Mouse (Mus musculus) bone marrow macrophage, adult 2 months (primary cell): ENCODE results near the gene Mast2. TPM values are rescaled to one million over a fixed set of nuclear protein-coding genes. Genes with fewer than 3 reads are reported as not detected.

ENCODE experiments used
- H3K27ac ChIP-seq: 2 replicates; pipeline ENCODE4 v1.5.1; 2012; ENCODE audit warnings: low read depth, low read length; ENCODE audit not compliant: insufficient read depth
- H3K4me1 ChIP-seq: 2 replicates; pipeline ENCODE4 v1.6.1; 2012; ENCODE audit warnings: low read length; ENCODE audit not compliant: control insufficient read depth, insufficient read depth
- H3K4me3 ChIP-seq: 2 replicates; pipeline ENCODE4 v1.5.1; 2012; ENCODE audit warnings: mild to moderate bottlenecking, low read length, moderate library complexity; ENCODE audit not compliant: insufficient read depth
- CTCF ChIP-seq: IDR thresholded peaks from 2 replicates; pipeline ENCODE4 v1.5.1; 2012; ENCODE audit warnings: low read depth, mild to moderate bottlenecking, low read length, moderate library complexity
- POLR2A ChIP-seq: IDR thresholded peaks from 2 replicates; pipeline ENCODE4 v1.6.1; 2012; ENCODE audit warnings: mild to moderate bottlenecking, low read depth, low read length, borderline replicate concordance
- polyA plus RNA-seq: library from polyadenylated mRNA; stranded (reverse); fragments of >200 nt; gene quantifications from 2 replicates; pipeline ENCODE4 v1.2.4, GENCODE M21; 2012; ENCODE audit not compliant: missing spikeins, insufficient read depth, insufficient read length

Mast2 gene
- polyA plus RNA-seq, 1 experiment, result 21.9 TPM

DNA sequence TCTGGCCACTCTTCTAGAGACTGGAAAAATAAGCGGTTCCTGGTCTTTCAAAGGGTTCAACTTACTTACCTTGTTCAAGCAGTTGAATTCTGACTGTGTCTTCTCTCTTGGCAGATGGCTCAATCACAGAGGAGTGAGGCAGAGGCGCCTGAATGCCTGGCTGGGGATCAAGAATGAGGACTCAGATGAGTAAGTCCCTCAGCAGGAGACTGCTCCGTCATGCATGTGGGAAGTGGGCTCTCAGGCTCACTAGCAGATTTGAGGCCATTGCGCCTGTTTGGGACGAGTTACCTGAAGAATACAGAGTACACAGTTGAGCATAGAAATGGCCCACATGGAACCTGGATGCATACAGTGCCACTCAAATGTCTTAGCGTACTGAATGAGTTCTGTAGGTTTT lies 172.4 kb downstream of the Mast2 start:
- no peak overlapping the region for H3K27ac ChIP-seq
- no peak for TF ChIP-seq POLR2A
- no peak for TF ChIP-seq CTCF
- H3K4me3 ChIP-seq, result no peak overlapping the region
- H3K4me1 ChIP-seq, result no peaks in the 10 kb centered on the region

DNA sequence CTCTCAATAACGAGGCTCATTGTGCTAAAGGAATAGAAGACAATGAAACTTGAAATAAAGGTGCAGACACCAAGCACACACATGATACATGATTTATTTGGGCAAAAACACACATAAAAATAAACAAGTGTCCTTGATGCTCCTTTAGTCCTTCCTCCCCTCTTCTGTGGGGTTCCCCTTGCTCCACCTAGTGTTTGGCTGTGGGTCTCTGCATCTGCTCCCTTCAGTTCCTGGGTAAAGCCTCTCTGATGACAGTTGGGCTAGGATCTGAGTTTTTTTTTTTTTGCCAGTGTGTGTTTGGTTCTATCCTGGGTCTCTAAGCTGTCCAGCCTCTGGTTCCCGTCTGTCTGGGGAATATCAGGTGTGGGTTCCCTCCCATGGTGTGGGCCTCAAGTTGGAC lies 181.8 kb downstream of the Mast2 start:
- Histone ChIP-seq H3K27ac (no peak overlapping the region), H3K4me3 (no peak overlapping the region), H3K4me1 (no peaks in the 10 kb centered on the region)
- no peak for TF ChIP-seq POLR2A

DNA sequence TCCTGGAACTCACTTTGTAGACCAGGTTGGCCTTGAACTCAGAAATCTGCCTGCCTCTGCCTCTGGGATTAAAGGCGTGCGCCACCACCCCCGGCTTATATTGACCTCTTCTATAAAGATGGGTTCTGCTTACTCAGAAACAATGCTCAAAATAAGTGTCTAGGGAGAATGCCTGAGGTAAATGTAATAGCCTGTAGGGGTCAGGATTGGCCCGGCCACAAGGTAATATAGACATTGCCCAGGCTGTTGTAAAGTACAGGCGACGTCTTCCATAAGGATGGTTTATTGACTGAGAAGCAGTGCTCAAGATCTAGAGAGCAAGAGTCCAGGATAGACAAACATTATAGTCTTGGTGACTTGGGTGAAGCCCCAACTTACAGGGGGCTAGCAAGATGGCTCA lies 195.8 kb downstream of the Mast2 start:
- Histone ChIP-seq H3K27ac (no peak overlapping the region), H3K4me3 (no peak overlapping the region), H3K4me1 (no peaks in the 10 kb centered on the region)
- TF ChIP-seq CTCF (no peak), POLR2A (no peak)

Other genes with a start within 250 kb of the Mast2 start
- gene Pik3r3, start 242.6 kb downstream of the Mast2 start, polyA plus RNA-seq, result 0.33 and 1.0 TPM in 2 replicates
- 3.3 and 3.6 TPM in 2 replicates for gene Ipp, start 43.4 kb upstream of the Mast2 start, polyA plus RNA-seq
- gene Tmem69, start 91.8 kb upstream of the Mast2 start, polyA plus RNA-seq, result 16.7 and 18.5 TPM in 2 replicates
- 59.5 and 64.7 TPM in 2 replicates for gene Gpbp1l1, start 93.5 kb upstream of the Mast2 start, polyA plus RNA-seq
- 5.5 and 6.0 TPM in 2 replicates for gene Ccdc17, start 132.5 kb upstream of the Mast2 start, polyA plus RNA-seq
- 44.2 and 48.6 TPM in 2 replicates for gene Nasp, start 163.8 kb upstream of the Mast2 start, polyA plus RNA-seq
- 1,749 and 1,754 TPM in 2 replicates for gene Akr1a1, start 187.5 kb upstream of the Mast2 start, polyA plus RNA-seq
- gene Prdx1, start 221.4 kb upstream of the Mast2 start, polyA plus RNA-seq, result 2,298 and 2,420 TPM in 2 replicates
- 3.6 and 4.5 TPM in 2 replicates for gene Mmachc, start 244.2 kb upstream of the Mast2 start, polyA plus RNA-seq
- 54.8 and 71.5 TPM in 2 replicates for gene Ccdc163, start 244.3 kb upstream of the Mast2 start, polyA plus RNA-seq